Mouse (Mus musculus) liver, embryonic 13.5 days (tissue): Measurements from ENCODE around the gene Gtpbp3. TPM values are rescaled to one million over a fixed set of nuclear protein-coding genes. Genes with fewer than 3 reads are reported as not detected.

Experiments
- ATAC-seq: fragments of 200-750 bp; cut with Nextera tagmentation; 2 replicates; pipeline ENCODE4 v1.8.0; 2017; ENCODE audit warnings: low read depth, mild to moderate bottlenecking, moderate number of reproducible peaks, moderate library complexity
- DNase-seq: peaks from one replicate; pipeline ENCODE4 v3.0.0; 2022
- H3K27ac ChIP-seq: fragments of 300-500 bp; sonication (generic); 2 replicates; pipeline ENCODE4 v1.5.1; 2015; ENCODE audit warnings: moderate library complexity, mild to moderate bottlenecking, inconsistent platforms
- H3K27me3 ChIP-seq: fragments of 300-500 bp; sonication (generic); 2 replicates; pipeline ENCODE4 v1.6.1; 2015; ENCODE audit warnings: mild to moderate bottlenecking, inconsistent platforms
- H3K36me3 ChIP-seq: fragments of 300-500 bp; sonication (generic); 2 replicates; pipeline ENCODE4 v1.6.1; 2015; ENCODE audit warnings: mild to moderate bottlenecking, inconsistent platforms
- H3K4me1 ChIP-seq: fragments of 300-500 bp; sonication (generic); replicated peaks from 2 replicates; pipeline ENCODE4 v1.6.1; 2015; ENCODE audit warnings: inconsistent platforms
- H3K4me2 ChIP-seq: fragments of 300-500 bp; sonication (generic); 2 replicates; pipeline ENCODE4 v1.6.1; 2015; ENCODE audit warnings: inconsistent platforms, mild to moderate bottlenecking, moderate library complexity
- H3K4me3 ChIP-seq: fragments of 300-500 bp; sonication (generic); replicated peaks from 2 replicates; pipeline ENCODE4 v1.5.1; 2015; ENCODE audit warnings: mild to moderate bottlenecking, inconsistent platforms
- H3K9ac ChIP-seq: fragments of 300-500 bp; sonication (generic); 2 replicates; pipeline ENCODE4 v1.6.1; 2015; ENCODE audit warnings: mild to moderate bottlenecking, inconsistent platforms
- H3K9me3 ChIP-seq: fragments of 300-500 bp; sonication (generic); replicated peaks from 2 replicates; pipeline ENCODE4 v1.6.1; 2016; ENCODE audit warnings: inconsistent platforms
- WGBS: fragments of 180-500 bp; shearing (Covaris S2); methylation state at CpG from one replicate; pipeline ENCODE4 v1.1.7; 2015; ENCODE audit not compliant: insufficient replicate concordance; 5-methylcytosine and 5-hydroxymethylcytosine counted together
- polyA plus RNA-seq: library from polyadenylated mRNA; unstranded; fragments of >200 nt; fragmentation: Nextera tagmentation; extraction: Ambion mirVana; gene quantifications from 2 replicates; pipeline ENCODE4 v1.2.1, GENCODE M21; 2015

The Gtpbp3 gene
- polyA plus RNA-seq, 1 experiment from 2014 or later, result 6.8 TPM

DNA sequence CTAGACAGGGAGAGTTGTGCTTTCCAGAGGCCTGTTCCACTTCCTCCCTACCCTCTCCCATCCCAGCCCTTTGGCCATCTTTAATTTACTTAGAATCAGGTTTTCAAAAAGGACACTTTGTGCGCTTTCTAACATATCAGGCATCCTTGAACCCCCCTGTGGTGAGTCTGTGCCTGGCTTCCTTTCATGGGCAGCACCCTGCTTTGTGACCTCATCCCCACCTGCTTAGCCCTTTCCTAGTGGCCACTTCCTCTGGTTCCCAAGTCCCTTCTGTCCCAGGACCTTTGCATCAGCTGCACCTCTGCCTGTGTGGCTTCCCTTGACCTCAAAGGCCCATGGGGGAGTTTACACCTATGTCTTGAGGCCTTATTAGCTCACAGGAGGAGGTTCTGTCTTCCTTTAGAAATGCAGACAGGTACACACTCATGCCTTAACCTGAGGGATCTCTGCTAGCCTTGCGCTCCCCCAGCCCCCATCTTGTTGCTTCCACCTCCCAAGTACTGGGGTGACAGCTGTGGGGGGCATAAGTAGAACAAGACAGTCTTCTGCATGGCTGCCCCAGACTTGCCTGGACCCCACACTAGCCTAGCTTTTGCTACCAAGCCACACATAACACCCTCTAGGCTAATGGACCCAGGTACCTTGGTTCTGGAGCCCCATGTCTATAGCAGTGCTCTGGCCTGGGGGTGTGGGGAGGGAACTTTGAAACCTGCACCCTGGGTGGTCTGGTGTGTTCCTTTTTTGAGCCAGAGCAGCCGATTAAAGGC, 17.6 kb upstream of the Gtpbp3 start:
- Histone ChIP-seq H3K4me3 (peak overlapping the region; percentile 90), H3K27ac (peak overlapping the region; percentile 80; the same call in 1 of the 2 replicates), H3K9me3 (no peaks in the 10 kb centered on the region), H3K36me3 (peaks cover 59% of the 10 kb centered on the region), H3K9ac (peak overlapping the region; percentile 88), H3K4me1 (peaks cover 36% of the 10 kb centered on the region), H3K27me3 (no peaks in the 10 kb centered on the region), H3K4me2 (peak overlapping the region; percentile 96)
- 85% methylated on average over 3 of the region's 3 CpGs for WGBS
- ATAC-seq (no peak), DNase-seq (no peak)

DNA sequence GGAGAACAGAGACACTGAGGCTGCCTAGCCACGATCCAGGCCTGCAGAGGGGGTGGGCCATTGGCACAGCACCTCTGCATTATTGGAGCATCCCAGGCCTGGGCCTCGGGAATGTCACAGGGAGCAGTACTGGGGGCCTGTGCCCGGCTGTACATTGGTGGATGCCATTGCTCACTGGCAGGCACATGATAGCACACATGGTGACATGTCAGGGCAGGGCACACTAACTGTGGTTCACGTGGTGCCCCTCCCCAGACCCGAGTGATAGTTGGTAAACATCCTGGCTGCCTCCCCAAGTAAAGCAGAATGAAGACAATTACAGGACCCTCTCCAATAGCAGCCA, 17.0 kb upstream of the Gtpbp3 start:
- Histone ChIP-seq H3K4me1 (peaks cover 36% of the 10 kb centered on the region), H3K4me3 (0 out of 2 replicates have a peak overlapping the region, but pooled peaks have one; percentile 90), H3K4me2 (peak overlapping the region; percentile 96), H3K9ac (peak overlapping the region; percentile 88; the same call in 1 of the 2 replicates), H3K27ac (no peak overlapping the region), H3K27me3 (no peaks in the 10 kb centered on the region), H3K36me3 (peaks cover 57% of the 10 kb centered on the region), H3K9me3 (no peaks in the 10 kb centered on the region)
- ATAC-seq, result no peak
- no peak for DNase-seq
- 77% methylated on average over 5 of the region's 5 CpGs for WGBS

DNA sequence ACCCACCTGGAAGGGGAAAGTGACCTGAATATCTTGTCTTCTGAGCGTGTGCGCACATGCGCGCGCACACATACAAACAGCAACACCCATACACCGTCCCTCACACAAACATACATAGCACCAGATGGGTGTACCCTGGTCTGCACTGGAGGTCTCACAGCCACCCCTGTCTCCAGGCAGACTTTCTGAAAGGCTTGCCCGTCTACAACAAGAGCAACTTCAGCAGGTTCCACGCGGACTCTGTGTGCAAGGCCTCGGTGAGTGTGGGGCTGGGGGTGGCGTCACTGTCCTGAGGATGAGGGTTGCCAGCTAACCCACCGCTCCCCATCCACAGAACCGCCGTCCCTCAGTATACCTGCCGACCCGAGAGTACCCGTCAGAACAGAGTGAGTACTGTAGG, 16.0 kb upstream of the Gtpbp3 start:
- DNase-seq (no peak), ATAC-seq (no peak)
- Histone ChIP-seq H3K27me3 (no peaks in the 10 kb centered on the region), H3K9ac (no peak overlapping the region), H3K4me2 (no peak overlapping the region), H3K4me3 (no peak overlapping the region), H3K36me3 (peaks cover 50% of the 10 kb centered on the region), H3K4me1 (peaks cover 41% of the 10 kb centered on the region), H3K27ac (no peak overlapping the region), H3K9me3 (no peaks in the 10 kb centered on the region)
- WGBS, result 93% methylated on average over 17 of the region's 17 CpGs

DNA sequence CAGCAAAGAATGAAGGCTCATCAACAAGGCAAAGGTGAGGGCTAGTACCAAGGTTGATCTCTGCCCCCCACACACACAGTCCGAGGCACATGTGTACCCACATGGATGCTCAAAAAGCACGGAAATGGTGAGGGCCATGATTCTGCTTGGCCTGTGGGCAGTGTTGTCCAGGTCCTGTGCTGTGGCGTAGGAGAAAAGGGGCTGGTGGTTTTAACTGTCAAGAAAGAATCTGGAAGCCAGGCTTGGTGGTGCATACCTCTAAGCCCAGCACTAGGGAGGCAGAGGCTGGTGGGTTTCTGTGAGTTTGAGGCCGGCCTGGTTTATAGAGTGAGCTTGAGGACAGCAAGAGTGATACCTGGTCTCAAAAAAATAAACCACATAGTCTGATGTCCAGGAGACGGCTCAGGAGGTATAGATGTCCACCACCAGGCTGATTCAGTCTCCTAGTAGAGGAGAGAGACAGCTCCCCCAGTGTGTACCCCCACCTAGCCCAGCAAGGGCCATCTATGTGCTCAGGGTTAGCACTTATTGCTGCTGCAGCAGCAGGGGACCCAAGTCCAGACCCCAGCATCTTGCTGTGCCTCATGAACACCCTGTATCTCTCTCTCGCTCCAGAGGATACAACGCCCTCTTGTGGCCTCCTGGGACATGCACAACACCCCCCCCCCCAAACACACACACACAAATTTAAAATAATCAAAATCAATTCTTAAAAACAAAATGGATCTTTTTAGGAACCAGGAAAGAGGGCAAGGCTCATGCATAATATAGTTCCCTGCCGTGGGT, 15.1 kb upstream of the Gtpbp3 start:
- Histone ChIP-seq H3K27me3 (peaks cover 6% of the 10 kb centered on the region; the same call in 1 of the 2 replicates), H3K9ac (no peak overlapping the region), H3K36me3 (peaks cover 50% of the 10 kb centered on the region), H3K4me2 (no peak overlapping the region), H3K4me3 (no peak overlapping the region), H3K4me1 (peaks cover 49% of the 10 kb centered on the region), H3K27ac (no peak overlapping the region), H3K9me3 (no peaks in the 10 kb centered on the region)
- ATAC-seq, result no peak
- WGBS, result 79% methylated on average over 8 of the region's 8 CpGs
- no peak for DNase-seq

DNA sequence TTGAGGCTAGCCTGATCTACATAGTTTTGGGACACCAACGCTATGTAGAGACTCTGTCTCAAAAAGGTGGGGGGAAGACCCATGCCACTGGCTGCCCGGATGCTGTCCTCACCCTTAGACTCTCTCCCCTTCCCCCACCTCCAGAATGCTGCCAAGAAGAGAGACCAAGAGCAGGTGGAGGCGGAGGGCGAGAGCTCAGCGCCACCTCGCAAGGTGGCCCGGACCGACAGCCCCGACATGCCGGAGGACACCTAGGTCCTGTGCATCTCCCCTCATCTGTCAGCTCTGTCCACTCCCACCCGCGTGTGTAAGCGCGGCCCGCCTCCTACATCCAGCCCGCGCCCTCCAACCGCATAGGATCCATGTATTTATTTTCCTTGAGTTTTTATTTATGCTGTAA, 13.6 kb upstream of the Gtpbp3 start:
- Histone ChIP-seq H3K36me3 (peaks cover 50% of the 10 kb centered on the region), H3K27me3 (peaks cover 17% of the 10 kb centered on the region; the same call in 1 of the 2 replicates), H3K27ac (no peak overlapping the region), H3K9ac (no peak overlapping the region), H3K4me1 (peaks cover 44% of the 10 kb centered on the region), H3K9me3 (no peaks in the 10 kb centered on the region), H3K4me2 (no peak overlapping the region), H3K4me3 (no peak overlapping the region)
- DNase-seq, result no peak
- WGBS, result 91% methylated on average over 18 of the region's 18 CpGs
- no peak for ATAC-seq

DNA sequence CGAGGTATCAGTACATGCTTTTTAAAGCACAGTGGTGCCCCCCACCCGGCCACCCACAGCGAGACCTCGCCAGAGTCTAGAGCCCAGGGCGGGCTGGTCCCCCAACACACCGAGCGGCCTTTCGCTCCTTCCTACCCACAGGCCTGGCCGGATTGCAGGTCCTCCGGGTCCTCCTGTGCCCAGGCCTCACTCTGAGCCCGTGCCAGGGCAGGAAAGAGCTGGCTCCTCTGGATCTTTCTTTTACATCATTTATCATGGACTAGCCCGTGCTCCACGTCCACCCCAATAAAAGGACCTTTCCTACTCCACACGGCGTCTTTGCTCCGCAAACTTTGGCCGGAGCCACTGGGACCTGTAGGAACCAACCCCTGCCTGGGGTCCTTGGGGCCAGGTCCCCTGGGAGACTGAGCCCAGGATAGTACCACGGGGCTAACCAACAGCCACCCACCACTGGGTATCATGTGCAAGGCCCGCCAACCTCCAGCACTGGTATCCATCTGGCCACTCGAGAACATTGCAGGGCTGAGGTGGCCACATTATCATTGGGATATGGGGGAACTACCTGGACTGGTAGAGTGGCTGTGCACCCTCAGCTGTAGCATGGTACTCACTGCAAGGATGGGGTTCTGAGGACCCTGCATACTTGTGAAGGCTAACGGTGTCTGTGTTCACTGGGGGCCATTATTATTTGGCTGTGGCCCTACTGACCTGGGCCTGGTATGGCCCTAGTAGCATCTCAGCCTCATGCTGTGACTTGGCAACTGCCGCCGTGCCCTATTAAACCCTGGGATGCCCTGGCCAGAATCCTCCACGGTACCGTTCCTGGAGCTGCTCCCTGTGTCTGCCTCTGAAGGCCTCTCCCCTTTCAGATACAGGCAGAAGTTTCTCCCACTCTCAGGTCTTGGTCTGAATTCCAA, 12.9 kb upstream of the Gtpbp3 start:
- peak overlapping the region; percentile 92 for H3K4me2 ChIP-seq
- peaks cover 17% of the 10 kb centered on the region; the same call in 1 of the 2 replicates for H3K27me3 ChIP-seq
- H3K4me1 ChIP-seq, result peaks cover 44% of the 10 kb centered on the region
- H3K27ac ChIP-seq, result peak overlapping the region; percentile 82; the same call in 1 of the 2 replicates
- no peaks in the 10 kb centered on the region for H3K9me3 ChIP-seq
- H3K4me3 ChIP-seq, result no peak overlapping the region
- DNase-seq, result no peak
- WGBS, result 92% methylated on average over 25 of the region's 25 CpGs
- peaks cover 50% of the 10 kb centered on the region for H3K36me3 ChIP-seq
- no peak for ATAC-seq
- no peak overlapping the region; the same call in 1 of the 2 replicates for H3K9ac ChIP-seq

DNA sequence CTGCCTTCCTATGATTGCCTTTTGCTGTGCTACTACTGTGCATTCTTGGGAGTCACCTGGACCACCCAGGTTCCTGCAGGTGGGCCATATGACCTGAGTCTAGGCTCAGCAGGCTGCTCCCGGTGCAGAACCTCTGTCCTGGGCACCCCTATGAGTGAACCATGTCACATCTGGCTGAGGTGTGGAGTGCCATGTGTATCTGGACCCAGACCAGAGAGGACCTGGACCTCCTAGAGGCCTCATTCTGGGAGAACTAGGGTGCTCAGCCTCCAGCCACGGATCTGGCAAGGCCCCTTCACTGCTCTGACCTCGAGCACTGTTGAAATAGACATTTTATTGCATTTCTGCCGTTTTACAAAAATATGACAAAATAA, 12.2 kb upstream of the Gtpbp3 start:
- Histone ChIP-seq H3K27ac (peak overlapping the region; percentile 82), H3K9ac (peak overlapping the region; percentile 78), H3K4me1 (peaks cover 44% of the 10 kb centered on the region), H3K4me2 (peak overlapping the region; percentile 92), H3K27me3 (peaks cover 22% of the 10 kb centered on the region), H3K4me3 (peak overlapping the region; percentile 71), H3K36me3 (peaks cover 47% of the 10 kb centered on the region), H3K9me3 (no peaks in the 10 kb centered on the region)
- ATAC-seq (no peak), DNase-seq (no peak)
- WGBS, result 36% methylated on average over 4 of the region's 4 CpGs

DNA sequence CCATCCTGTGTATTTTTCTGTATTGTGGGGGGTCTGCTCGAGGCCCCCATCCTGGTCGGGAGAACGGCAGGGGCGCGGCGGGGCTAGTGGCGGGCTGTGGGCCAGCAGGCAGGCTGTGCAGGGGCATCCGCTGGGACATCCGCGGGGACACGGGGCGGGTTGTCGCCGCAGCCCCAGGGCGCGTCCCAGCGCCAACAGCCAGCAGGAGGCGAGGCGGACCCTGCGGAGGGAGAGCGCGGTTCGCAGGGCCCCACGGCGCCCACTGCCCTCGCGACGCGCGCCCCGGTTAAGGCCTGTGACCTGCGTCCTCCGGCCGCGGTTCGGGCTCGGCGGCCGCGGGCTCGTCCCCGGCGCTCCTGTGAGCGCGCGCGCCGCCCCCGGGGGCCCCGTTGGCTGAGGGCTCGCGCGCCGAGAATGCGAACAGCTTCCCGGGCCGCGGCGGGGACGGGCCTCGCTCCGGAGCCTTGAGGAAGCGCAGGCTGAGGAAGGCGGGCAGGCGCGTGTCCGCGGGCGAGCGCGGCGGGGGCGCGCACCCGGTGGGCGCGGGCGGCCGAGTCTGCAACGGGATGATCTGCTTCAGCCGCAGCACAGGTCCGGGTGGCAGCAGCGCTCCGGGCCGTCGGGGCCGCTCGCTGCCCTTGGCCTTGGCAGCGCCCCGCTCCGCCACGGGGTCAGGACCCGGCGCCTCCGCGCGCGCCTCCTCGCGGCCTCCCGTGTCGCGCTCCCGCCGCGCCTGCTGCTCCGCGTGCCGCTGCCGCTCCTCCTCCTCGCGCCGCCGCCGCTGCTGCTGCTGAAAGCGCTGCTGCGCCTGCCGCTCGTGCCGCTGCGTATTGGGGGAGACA, 11.6 kb upstream of the Gtpbp3 start:
- peak; percentile 76 for ATAC-seq
- peak overlapping the region; percentile 82 for H3K27ac ChIP-seq
- no peaks in the 10 kb centered on the region for H3K9me3 ChIP-seq

DNA sequence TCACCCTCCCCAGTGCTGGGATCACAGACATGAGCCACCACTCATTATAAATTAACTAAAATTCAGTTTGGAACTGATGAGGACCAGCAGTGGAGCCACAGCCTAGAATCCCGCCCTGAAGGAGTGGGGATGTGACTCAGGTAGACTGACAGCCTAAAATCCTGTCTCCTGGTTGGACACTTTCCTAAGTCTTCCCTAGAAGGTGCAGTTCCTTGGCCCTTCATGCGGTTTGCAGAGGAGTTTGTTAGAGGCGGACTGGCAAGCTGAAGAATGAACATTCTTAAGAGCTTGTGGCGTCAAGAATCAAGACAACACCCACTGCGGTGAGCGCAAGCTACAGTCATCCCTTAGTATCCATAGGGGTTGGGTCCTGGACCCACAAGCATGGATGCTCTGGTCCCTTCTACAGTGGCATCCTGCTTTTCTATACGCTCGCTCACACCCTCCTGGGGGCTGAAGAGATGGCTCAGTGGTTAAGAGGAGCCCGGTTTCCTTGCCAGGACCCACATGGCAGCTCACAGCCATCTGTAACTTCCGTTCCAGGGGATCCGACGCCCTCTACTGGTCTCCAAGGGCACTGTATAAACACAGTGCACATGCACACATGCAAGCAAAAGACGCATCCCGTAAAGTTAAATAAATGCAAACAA, 10.6 kb upstream of the Gtpbp3 start:
- 38% methylated on average over 14 of the region's 14 CpGs for WGBS
- DNase-seq (no peak), ATAC-seq (no peak)
- Histone ChIP-seq H3K4me1 (peaks cover 45% of the 10 kb centered on the region), H3K4me2 (peak overlapping the region; percentile 92), H3K9me3 (no peaks in the 10 kb centered on the region), H3K27ac (0 out of 2 replicates have a peak overlapping the region, but pooled peaks have one; percentile 82), H3K27me3 (peaks cover 37% of the 10 kb centered on the region), H3K9ac (peak overlapping the region; percentile 78; the same call in 1 of the 2 replicates), H3K36me3 (peaks cover 31% of the 10 kb centered on the region), H3K4me3 (peak overlapping the region; percentile 71)

More for the DNA sequence above, 11.6 kb upstream of the Gtpbp3 start:
- peaks cover 41% of the 10 kb centered on the region for H3K36me3 ChIP-seq
- H3K4me2 ChIP-seq, result peak overlapping the region; percentile 92
- peak; percentile 69 for DNase-seq
- peaks cover 45% of the 10 kb centered on the region for H3K4me1 ChIP-seq
- H3K4me3 ChIP-seq, result peak overlapping the region; percentile 71
- H3K9ac ChIP-seq, result peak overlapping the region; percentile 78
- peaks cover 28% of the 10 kb centered on the region for H3K27me3 ChIP-seq
- under 1% methylated on average over 120 of the region's 121 CpGs for WGBS

DNA sequence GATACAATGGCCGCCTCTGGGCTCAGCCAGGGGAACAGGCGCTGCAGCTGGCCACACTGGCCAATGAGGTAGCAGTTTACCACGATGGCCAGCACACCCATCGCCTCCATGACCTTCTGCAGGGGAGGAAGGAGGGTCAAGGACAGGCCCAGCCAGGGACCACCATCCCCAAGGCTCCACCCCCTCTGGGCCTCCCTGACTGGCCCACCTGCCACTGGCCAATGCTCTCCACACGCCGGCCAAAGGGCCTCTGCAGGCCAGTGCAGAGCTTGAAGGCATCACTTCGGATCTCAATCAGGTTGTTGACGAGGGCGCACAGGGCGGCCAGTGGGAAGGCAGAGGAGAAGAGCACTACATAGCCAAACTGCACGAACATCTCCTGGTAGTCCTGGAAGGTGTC, 9.0 kb upstream of the Gtpbp3 start:
- Histone ChIP-seq H3K36me3 (peaks cover 14% of the 10 kb centered on the region), H3K27ac (no peak overlapping the region), H3K9me3 (no peaks in the 10 kb centered on the region), H3K4me2 (no peak overlapping the region), H3K9ac (no peak overlapping the region), H3K4me3 (no peak overlapping the region), H3K27me3 (peaks cover 40% of the 10 kb centered on the region), H3K4me1 (peaks cover 48% of the 10 kb centered on the region)
- no peak for DNase-seq
- WGBS, result 71% methylated on average over 11 of the region's 11 CpGs
- no peak for ATAC-seq
